Mouse (Mus musculus): ENCODE measurements around the gene Ercc6l. TPM values are rescaled to one million over a fixed set of nuclear protein-coding genes. Genes with fewer than 3 reads are reported as not detected.

Ercc6l gene
- polyA plus RNA-seq, 1 experiment from 2014 or later = 23.7 TPM

Other genes with a start within 250 kb of the Ercc6l start
- 1.5 and 2.9 TPM in 2 replicates for gene Rtl5, start 85.8 kb downstream of the Ercc6l start, polyA plus RNA-seq (2016; fragmentation: Nextera tagmentation; extraction: Ambion mirVana)
- 81.2 and 96.0 TPM in 2 replicates for gene Pin4, start 37.6 kb downstream of the Ercc6l start, polyA plus RNA-seq (2016; fragmentation: Nextera tagmentation; extraction: Ambion mirVana)
- gene Rps4x, start 32.3 kb upstream of the Ercc6l start, polyA plus RNA-seq (2016; fragmentation: Nextera tagmentation; extraction: Ambion mirVana) = 679 and 777 TPM in 2 replicates
- 27.8 and 33.1 TPM in 2 replicates for gene Cited1, start 95.1 kb upstream of the Ercc6l start, polyA plus RNA-seq (2016; fragmentation: Nextera tagmentation; extraction: Ambion mirVana)